Mouse (Mus musculus) urinary bladder, adult 18-20 months (tissue): Measurements from ENCODE around the gene Mmp14.
A peak's percentile ranks its signal among the peaks of the same experiment; 100 is the strongest.

ENCODE experiments used
- DNase-seq, 2 experiments: peaks; one replicate each; pipeline ENCODE4 v3.0.0; 2022; ENCODE audit warnings: low spot score in 2 of 2, mixed read lengths in 2 of 2

Mmp14 gene

DNA sequence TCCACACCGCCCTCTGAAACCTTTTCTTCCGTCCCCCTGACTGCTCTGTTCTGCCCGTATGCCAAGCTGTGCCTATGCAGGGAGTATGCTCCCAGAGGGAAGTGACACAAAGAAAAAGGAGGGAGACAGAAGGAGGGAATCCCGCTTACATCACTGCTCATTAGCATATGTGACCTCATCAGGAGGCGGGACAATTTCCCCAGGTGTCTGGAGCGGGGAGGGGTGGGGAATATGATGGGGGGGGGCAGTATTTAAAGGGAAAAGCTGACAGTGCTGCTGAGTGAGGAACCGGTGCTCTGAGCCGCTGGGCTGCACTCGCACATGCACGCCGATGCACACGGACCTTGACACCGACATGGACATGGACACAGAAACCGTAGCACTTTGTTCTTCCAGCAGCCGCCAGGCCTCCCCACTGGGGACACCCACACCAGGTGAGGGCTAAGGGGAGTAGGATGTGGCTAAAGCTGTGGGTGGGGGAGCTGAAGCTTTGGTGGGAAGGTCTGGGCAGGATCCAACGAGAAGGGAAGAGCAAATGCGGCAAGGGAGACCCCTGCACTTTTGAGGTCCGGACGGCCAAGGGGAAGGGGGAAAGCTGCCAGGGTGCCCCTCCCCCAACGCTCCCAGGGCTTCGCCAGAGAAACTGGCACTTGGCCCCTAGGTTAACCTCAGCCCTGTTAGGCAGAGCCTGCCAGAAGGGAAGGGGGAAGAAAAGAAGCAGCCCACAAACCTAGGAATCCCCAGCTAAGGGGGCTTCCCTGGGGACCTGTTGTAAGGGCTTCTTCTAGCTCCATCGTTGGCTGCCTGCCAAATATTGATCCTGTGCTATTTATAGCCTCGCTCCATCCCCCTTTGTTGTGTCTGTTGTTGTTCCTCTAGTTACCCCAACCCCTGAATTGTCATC, 44.8 kb downstream of the Mmp14 start, which contains the start of gene Rem2:
TSS of gene Rem2 (plus strand) at position 160 of the 904 bp plus-strand sequence.
- DNase-seq = no peak

- DNase-seq = no peak
Observed at GRCm38 (mm10) chr14:54477172-54477909, 45.9 kb downstream of the Mmp14 start.

DNA sequence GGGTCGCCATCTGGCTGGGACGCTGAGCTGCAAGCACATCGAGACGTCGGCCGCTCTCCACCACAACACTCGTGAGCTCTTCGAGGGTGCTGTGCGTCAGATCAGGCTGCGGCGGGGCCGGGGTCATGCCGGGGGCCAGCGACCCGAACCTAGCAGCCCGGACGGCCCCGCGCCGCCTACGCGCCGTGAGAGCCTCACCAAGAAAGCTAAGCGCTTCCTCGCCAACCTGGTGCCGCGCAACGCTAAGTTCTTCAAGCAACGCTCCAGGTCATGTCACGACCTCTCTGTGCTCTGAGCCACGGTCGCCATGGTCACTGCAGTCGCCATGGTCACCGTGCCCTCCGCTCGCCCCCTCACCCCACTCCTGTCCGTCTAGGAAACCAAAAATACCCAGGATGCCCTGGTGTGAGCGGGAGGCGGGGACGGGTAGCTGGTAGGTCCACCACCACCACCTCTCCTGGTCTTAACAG, 48.1 kb downstream of the Mmp14 start:
- DNase-seq = peak in 1 of 2 experiments; percentile 22

- no peak for DNase-seq
Observed at GRCm38 (mm10) chr14:54480673-54481072, 49.3 kb downstream of the Mmp14 start.

DNA sequence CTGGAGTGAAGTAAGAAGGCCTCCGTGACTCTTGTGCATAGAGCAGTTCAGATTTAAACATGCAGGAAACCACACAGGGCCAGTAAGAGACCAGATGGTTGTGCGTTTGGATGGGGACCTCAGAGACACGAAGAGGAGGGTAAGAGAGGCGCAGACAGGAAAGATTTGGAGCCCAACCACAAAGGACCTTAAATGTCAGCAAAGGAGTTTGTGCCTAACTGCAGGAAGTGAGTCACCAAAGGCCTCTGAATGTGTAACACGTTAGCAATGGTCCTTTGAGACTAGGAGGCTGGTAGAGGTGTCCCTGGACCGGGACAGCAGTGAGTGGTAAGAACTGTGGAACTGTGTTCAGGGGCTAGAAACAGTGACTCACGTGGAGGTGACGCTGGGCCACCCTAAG, 50.0 kb downstream of the Mmp14 start:
- no peak for DNase-seq

DNA sequence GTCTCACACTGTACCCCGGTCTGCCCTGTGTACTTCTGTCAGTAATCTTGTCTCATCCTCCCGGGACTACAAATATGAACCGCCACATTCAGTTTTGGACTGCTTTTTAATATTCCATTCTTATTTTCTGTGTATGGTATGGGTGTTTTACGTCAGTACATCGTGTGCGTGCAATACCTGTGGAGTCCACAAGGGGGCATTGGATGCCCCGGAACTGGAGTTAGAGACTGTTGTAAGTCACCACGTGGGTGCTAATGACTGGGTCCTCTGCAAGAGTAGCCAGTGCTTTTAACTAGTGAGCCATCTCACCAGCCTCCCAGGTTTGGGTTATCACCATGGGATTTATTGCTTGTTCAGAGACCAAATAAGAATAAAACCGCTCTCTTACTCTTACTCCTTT, 51.1 kb downstream of the Mmp14 start:
- no peak for DNase-seq

DNA sequence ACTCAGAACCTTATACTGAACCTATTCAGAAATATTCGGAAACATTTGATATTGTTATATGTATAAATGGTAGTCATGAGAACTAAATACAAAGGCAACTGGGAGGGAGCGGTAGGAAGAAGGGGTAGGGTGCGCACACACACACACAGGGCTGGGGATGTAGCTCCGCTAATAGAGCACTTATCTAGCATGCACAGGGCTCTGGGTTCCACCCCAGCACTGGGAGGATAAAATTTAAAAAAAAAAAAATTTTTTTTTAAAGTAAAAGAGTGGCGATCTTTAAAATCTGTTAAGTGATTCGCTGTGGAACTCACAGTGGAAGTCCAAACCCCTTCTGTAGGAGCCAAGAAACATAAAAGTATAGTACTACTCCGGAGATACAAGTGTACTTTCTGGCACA, 54.5 kb downstream of the Mmp14 start:
- no peak for DNase-seq

DNA sequence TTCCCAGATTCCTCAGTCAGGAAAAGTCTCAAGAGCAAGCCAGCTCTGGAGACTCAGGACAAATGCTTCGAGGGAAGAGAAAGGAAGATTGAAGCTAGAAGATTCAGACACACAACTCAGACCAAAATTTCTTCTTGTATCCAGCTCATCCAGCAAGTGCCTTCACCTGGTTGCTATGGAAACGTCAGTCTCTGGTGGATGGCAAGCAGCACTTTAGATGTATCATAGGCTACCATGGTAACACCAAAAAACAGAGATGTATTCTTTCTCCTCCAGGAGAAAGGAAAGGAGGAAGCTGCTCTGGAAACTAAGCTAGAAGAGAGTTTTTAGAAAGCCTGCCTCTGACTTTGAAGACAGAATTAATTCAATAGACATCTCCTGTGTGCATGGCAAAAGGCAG, 56.3 kb downstream of the Mmp14 start:
- DNase-seq = no peak

DNA sequence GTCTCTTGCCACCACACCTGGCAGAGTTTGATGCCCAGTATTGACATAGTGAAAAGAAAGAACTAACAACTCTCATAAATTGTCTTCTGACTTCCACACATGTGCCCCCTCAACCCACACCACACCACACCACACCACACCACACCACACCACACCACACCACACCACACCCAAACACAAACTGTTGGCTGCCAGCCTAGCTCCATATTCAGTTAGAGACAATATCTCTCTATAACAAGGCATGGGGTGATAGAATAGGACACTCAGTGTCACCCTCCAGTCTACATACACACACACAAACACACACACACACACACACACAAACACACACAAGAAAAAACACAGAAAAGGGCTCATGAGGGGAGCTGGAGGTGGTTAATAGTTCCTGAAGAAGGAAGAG, 56.9 kb downstream of the Mmp14 start:
- DNase-seq = no peak

DNA sequence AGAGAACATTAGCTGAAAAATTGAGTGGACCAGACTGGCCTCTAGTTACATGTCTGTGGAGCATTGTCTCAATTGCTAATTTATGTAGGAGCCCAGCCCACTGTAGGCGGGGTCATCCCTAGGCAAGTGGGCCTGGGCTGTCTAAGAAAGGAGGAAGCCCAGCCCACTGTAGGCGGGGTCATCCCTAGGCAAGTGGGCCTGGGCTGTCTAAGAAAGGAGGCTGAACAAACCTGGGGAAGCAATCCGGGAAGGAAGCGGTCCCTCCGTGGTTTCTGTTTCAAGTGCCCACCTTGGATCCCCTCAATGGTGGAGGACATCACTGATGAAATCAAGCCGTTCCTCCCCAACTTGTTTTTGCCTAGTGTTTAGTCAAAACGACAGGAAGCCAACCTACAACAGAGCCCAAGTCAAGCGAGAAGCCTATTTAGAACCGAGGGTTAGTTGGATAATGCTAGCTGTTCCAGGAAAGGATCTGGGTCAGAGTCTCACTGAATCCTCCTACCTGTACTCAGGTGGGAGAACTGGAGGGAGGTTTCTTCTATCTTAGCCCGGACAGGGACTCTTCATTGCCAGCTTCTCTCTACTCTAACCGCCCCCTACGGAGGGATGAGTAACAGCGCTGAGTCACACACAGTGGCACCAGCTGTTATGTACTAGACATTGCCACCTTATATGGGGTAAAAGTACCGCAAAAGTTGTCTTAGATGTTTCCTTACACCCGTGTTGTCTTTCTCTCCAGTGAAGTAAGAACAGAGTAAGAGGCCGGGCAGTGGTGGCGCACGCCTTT, 61.1 kb downstream of the Mmp14 start:
- DNase-seq = no peak

DNA sequence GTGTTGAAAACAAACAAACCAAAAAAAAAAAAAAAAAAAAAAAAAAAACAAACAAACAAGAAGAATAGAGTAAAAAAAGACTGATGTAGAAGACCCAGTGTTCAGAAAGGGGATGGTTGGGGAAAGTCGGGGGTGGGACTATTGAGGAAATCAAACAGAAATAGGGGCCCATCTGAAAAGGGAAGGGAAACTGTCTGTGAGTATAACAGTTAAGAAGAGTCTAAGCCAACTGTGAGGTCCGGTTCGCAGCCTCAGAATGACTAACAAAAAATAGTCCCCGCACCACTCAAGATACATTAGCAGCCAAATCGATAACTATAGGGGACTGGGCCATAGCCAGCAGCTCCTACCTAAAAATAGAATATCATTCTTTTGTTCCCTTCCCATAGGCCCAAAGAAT, 61.8 kb downstream of the Mmp14 start:
- DNase-seq = no peak

DNA sequence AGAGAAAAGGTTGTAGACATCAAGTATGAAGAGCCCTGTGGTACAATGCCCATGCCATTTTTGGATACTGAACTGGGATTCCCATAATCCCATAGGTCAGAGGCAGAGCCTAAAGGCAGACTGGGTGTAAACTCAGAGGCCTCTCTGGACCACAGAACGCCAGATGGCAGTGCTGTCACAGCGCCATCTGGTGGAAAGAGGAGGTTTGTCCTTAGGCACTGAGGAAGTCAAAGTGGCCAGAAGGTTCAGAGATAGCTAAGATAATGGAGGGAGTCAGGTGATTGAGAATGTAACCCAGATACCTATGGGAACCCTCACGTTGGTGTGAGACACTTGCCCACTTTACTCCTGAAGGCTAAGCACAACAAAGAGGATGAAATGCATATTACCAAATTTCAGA, 62.8 kb downstream of the Mmp14 start:
- peak in 1 of 2 experiments; percentile 25 for DNase-seq
